Mouse (Mus musculus) retina, adult 2 months (tissue): ENCODE measurements around the gene Sarm1.

Source experiments
- DNase-seq: peaks from one replicate; pipeline ENCODE4 v3.0.0-alpha.2; 2012; ENCODE audit warnings: low read depth, low spot score

Sarm1 gene

GRCm38 (mm10) chr11:78512025-78512957 is 14.7 kb upstream of the Sarm1 start, which contains the start of the genes Tmem199 and Poldip2:
TSS of gene Tmem199 (minus strand) at chr11:78512172.
TSS of gene Poldip2 (plus strand) at chr11:78512193.
- peak; percentile 88 for DNase-seq

DNA sequence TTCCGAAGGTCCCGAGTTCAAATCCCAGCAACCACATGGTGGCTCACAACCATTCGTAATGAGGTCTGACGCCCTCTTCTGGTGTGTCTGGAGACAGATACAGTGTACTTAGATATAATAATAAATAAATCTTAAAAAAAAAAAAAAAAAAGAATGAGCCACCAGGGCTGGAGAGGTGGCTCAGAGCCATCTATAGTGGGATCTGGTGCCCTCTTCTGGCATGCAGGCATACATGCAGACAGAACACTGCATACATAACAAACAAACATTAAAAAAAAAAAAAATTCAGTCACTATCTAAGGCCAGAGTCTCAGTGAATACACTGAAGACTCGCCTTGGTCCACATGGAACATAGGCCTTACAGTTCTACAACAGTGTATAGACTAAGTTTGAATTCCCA is 11.6 kb upstream of the Sarm1 start:
- DNase-seq = no peak

DNA sequence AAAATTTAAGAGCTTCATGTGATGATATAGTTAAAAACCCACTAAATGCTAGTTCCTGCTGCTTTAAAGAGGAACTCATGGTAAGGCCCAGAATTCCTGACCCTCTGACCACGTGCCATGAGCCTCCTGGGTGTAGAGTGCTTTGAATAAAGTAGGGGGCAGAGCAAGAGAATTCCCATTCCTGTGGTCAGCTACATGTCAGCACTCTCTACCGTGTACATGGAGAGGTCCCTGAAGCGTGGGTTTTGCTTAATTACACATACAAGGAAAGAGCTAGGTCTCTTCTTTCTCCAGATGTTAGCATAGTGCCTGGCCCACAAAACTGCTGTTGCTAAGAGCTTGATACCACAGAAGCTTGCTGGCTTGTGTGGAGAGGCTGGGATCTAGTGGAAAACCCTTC is 7.9 kb upstream of the Sarm1 start:
- DNase-seq = no peak

GRCm38 (mm10) chr11:78502909-78503650 is 5.5 kb upstream of the Sarm1 start, which contains the start of gene Sebox:
TSS of gene Sebox (plus strand) at chr11:78503447.
- no peak for DNase-seq

- DNase-seq = no peak
These were observed 4.0 kb upstream of the Sarm1 start for GRCm38 (mm10) chr11:78501529-78501928.

GRCm38 (mm10) chr11:78500623-78501202 is 3.2 kb upstream of the Sarm1 start:
- DNase-seq = no peak

DNA sequence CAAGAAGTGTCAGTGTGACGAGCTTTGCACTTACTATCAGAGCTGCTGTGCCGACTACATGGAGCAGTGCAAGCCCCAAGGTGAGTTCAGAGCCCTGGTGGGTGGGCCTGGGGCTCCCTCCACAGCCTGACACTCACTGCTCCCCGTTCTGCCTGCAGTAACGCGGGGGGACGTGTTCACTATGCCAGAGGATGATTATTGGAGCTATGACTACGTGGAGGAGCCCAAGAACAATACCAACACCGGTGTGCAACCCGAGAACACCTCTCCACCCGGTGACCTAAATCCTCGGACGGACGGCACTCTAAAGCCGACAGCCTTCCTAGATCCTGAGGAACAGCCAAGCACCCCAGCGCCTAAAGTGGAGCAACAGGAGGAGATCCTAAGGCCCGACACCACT is 2.0 kb upstream of the Sarm1 start:
- peak; percentile 47 for DNase-seq

- peak; percentile 84 for DNase-seq
These were observed 1.4 kb upstream of the Sarm1 start, which contains the start of gene Vtn for GRCm38 (mm10) chr11:78499004-78499403. TSS of gene Vtn (plus strand) at chr11:78499091.

DNA sequence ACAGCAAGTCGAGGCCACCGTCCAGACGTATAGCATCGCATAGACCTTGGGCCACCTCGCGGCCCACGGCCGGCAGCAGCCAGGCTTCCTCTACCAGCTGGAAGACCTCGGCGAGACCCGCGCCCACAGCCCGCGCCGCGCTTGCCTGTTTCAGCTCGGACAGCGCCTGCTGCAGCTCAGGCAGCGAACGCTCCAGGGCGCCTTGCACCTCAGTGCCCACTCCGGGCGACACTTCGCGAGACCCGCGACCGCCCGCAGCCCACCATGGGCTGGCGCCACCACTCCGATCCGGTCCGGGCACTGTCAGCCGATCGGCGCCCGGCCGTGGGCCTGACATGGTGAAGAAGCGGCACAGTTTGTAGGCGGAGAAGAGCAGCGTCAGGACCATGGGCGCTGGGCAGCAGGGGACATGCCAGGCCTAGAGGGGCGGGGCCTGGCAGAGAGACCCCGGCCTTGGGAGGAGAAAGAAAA is 448 bp downstream of the Sarm1 start:
- DNase-seq = no peak

DNA sequence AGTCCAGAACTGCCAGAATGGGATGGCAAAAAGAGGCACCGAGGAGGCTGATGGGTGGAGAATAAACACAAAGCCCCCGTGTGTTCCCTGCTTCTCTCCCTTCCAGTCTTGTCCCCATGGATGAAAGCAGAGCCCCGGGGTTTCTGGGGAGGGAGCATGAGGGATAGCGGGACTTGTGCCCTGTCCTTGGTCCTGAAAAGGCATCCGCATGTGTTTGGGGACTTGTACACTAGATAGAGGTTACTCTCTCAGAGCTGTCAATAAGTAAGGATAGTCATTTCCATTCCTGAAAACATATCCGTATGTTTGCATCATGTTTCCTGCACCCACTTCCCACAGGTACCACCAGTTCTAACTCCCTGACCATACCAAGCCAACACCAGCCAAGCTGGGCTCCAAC is 1.6 kb downstream of the Sarm1 start:
- DNase-seq = no peak

GRCm38 (mm10) chr11:78490781-78491241 is 6.7 kb downstream of the Sarm1 start:
- no peak for DNase-seq

- DNase-seq = no peak
These were observed 9.4 kb downstream of the Sarm1 start for GRCm38 (mm10) chr11:78488168-78488567.

DNA sequence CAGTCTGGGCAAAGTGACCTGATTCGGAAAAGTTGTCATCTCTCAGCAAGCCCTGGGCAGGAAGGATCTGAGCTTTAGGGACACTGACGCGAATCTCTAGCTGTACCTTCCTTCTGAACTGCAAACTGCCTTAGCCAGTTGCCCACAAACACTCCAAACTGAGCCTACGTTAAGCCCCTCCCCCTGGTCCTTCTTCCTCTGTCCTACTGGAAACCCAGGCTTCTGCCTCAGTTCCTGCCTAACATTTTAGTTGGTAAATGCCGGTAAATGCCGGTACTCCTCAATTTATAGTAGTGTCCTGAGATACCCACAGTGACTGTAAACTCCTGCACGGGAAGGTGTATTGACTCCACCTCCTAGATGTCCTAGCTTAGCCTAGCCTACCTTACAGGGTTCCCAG is 13.9 kb downstream of the Sarm1 start:
- DNase-seq = no peak

DNA sequence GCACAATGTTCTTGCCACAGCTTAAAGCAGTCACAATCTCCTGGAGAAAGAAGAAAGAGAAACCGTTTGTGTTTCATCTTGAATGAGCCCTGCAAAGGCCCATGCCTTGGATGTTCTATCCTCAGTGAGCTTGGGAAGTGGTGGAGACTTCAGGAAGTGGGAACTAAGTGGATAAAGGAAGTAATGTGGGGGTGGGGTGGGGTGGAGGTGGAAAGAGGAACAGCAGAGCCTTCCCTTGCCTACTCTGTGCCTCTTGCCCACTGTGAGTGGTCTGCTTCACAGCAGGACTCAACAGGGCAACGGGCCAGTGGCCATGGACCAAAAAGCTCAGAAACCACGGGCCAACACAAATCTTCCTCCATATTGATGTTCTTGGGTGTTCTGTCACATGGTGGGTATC is 22.3 kb downstream of the Sarm1 start:
- DNase-seq = no peak

DNA sequence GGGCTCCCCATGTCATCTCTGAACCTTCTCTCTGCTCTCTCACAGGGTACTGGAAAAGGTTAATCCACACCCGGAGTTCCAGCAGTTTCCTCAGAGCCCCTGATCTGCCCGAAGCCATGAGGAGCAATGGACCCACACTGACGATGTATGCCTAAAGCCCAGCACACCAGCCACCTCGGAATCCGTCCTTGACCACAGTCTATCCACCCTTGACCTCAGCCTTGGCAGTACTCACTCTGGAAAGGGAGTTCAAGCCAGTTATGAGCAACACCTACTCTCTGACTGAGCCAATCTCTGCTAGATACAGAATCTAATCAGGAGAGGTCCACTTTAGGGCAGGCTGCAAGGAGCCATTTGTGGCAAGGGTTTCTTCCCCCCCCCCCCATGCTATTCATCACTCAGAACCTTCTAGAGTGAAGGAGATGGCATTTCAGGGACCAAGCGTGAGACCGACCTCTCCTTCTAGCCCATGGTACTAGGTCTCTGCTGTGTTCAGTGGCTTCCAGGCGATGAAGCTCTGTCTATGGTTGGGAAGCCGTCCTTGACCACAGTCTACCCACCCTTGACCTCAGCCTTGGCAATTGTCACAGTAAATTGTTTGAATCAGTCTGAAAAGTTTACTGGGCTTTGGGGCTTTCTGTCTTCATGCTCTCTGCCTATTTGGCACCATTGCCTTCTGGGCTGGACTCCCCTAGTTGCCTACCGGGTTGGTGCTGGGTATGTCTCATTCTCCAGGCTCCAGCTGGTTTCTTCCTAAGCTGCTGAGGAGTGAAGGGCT is 26.0 kb downstream of the Sarm1 start:
- DNase-seq = no peak

DNA sequence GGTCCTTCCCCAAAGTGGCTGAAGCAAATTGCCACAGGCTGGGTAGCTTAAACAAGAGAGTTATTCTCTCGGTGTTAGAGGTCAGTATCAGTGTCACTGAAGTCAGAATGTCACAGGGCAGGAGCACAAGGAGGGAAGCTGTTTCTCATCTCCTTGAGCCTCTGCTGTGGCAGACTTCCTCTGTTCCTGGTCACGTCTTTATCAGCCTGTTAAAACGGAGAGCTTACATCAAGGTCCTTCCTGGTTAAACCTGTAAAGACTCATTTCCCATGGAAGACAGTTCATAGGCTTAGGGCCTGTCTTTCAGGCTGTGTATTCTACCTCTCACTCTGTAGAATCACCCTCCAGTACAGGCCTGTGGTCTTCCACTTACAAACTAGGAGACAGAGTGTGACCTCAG is 29.6 kb downstream of the Sarm1 start:
- no peak for DNase-seq

GRCm38 (mm10) chr11:78467515-78467914 is 30.0 kb downstream of the Sarm1 start:
- DNase-seq = no peak

GRCm38 (mm10) chr11:78466242-78466912 is 31.2 kb downstream of the Sarm1 start:
- no peak for DNase-seq

- no peak for DNase-seq
These were observed 31.9 kb downstream of the Sarm1 start, which contains the start of gene Slc46a1 for GRCm38 (mm10) chr11:78465568-78466180. TSS of gene Slc46a1 (plus strand) at chr11:78465697.

GRCm38 (mm10) chr11:78465116-78465515 is 32.4 kb downstream of the Sarm1 start:
- no peak for DNase-seq
